Mouse (Mus musculus) skeletal muscle tissue, adult 2 months (tissue): Measurements from ENCODE around the gene Padi1.

Experiments
- DNase-seq: peaks from one replicate; pipeline ENCODE4 v3.0.0-alpha.2; 2012; ENCODE audit warnings: low read depth, low spot score

Padi1 gene

DNA sequence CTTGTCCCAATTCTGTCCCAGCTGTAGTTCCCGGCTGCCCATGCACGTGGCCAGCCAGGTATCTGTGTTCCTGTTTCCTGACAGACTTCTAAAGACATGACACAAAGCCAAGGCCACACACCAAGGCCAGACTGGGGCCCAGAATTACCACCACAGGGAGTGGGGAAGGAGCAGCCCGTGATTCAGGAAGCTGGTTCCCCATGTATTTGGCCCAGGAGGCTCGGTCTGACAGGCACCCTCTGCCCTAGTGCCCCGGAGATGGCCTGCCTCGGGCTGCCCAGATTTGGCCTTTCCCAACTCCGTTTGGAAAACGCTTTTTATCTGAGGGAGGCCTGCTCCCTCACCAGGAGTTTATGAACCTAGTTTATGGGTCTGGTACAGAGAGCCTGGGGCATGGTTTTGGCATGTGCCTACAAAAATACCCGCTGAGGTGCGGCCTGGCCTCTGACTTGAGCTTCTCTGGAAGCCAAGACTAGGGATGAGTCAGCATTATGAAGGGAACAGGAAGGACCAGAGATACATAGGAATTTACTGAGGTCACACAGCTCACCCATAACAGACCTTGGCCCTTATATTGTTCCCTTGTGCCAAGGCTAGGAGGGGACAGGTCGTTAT, 16.6 kb upstream of the Padi1 start:
- DNase-seq, result no peak

DNA sequence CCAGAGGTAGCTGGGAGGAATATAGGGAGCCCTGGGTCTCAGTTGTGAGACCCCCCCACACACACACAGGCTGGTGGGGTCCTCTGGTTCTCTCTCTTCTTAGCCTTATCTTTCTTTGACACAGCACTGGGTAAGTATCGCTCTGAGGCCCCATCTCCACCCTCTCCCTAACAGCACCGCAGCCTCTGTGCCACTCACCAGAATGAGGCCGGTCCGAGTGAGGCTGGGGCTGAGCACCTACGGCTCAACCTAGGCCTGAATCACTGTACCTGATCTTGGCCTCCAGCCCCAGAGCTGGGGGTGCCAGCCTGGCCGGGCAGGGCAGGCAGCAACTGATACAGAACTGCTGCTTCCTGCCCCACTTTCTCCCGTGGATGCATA, 15.2 kb upstream of the Padi1 start:
- no peak for DNase-seq

- DNase-seq, result no peak
These were observed 14.7 kb upstream of the Padi1 start for GRCm38 (mm10) chr4:140860125-140860766.

- DNase-seq, result no peak
These were observed 13.7 kb upstream of the Padi1 start for GRCm38 (mm10) chr4:140859291-140859690.

- DNase-seq, result no peak
These were observed 12.2 kb upstream of the Padi1 start for GRCm38 (mm10) chr4:140857813-140858212.

DNA sequence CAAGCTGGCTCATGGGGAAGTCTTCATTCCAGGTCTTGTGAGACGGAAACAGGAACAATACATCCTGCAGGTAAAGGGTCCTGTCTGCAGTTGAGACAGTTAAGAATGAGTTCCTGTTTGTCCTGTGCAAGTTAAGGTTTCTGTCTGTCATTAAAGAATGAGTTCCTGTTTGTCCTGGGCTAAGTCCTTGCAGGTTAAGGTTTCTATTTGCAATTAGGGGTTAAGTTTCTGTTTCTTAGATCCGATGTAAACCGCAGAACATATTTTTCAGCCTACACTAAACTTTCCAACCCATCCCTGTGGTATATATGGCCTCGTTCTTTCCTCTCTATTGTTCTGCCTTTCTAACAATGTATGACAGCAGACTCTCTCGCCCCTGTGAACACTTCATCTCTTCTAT, 11.5 kb upstream of the Padi1 start:
- no peak for DNase-seq

- no peak for DNase-seq
These were observed 9.6 kb upstream of the Padi1 start for GRCm38 (mm10) chr4:140855151-140855550.

DNA sequence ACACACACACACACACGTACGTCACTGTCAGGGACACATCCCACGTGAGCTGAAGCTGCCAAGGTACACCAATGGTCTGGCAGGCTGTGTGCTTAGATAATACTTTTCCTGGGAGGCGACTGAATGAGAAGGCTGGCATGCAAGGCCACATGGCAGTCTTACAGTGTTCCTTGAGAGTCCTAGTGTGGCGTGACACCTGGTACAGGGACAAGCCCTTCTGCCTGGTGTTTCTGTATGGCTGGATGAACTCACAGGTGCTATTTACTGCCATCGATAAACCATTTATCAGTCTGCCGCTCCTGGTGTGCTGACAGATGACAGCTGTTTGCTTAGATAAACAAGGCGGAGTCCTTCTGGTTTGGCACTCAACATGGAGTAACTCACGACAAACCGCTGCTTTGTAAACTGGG, 8.9 kb upstream of the Padi1 start:
- peak; percentile 26 for DNase-seq

- no peak for DNase-seq
These were observed 8.0 kb upstream of the Padi1 start for GRCm38 (mm10) chr4:140853626-140854025.

GRCm38 (mm10) chr4:140849310-140849709, 3.7 kb upstream of the Padi1 start:
- no peak for DNase-seq

GRCm38 (mm10) chr4:140844991-140845390, 587 bp downstream of the Padi1 start:
- no peak for DNase-seq

- DNase-seq, result no peak
These were observed 1.8 kb downstream of the Padi1 start for GRCm38 (mm10) chr4:140843670-140844280.

- DNase-seq, result no peak
These were observed 2.7 kb downstream of the Padi1 start for GRCm38 (mm10) chr4:140842909-140843308.

DNA sequence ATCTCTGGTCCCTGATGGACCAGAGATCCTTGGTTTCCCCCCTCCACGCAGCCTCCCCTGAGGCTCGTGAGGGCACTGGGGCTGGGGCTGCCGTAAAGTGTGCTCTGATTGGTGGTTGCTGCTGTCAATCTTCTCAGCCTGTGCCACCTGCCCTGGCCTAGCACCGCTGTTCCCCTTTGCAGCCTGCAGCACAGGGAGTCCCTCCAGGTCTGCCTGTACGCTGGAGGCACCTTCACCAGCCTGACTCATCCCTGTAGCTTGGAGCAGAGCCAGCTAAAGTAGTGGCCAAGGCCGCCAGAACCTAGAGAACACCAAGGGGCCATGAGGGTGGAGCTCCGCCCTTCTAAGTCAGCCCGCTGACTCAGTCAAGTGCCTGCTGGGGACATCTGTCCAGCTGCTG, 7.7 kb downstream of the Padi1 start:
- DNase-seq, result peak; percentile 12

DNA sequence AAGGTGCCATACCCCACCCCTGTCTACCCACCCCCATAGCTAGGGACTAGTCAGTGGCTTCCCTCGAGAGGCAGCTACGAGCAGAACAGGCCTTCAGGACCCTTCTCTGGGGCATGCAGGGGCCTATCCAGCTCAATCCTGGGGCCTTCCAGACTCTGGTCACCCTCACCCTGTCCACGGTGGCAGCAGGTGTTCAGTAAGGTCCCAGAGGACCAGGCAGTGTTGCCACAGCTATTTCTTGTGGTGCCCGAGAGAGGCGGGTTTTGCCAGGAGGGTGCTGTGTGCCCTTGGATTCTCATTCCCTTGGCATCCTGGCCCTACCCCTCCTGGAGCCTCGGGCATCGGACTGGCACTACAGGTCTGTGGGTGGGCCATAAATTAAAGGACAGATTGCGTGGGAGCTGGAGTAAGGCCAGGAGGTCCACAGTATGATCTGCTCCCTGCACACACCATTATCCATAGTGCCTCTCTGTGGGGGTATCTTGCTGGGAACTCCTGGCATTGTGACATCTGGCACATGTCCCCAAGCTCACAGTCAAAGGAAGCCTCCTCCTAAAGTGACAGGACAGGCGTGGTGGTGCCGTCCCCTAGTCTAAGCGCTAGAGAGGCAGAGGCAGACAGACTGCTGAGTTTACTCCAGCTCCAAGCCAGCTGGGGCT, 9.2 kb downstream of the Padi1 start:
- no peak for DNase-seq

DNA sequence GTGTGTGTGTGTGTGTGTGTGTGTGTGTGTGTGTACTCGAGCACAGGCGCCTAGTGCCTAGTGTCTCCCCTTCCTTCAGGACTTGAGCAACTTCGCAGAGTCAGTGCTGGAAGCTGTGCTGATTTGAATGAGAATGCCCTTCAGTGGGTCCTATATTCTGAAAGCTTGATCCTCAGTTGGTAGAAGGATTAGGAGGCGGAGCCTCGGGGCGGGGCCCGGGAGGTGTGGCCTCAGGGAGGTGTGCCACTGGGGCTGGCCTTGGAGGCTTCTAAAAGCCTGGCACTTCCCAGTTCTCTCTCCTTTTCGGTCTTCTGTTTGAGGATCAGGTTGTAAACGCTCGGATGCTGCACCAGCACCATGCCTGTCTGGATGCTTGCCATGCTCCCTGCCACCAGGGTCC, 9.9 kb downstream of the Padi1 start:
- no peak for DNase-seq

GRCm38 (mm10) chr4:140834327-140834934, 11.1 kb downstream of the Padi1 start:
- no peak for DNase-seq

- no peak for DNase-seq
These were observed 12.8 kb downstream of the Padi1 start for GRCm38 (mm10) chr4:140832821-140833220.

DNA sequence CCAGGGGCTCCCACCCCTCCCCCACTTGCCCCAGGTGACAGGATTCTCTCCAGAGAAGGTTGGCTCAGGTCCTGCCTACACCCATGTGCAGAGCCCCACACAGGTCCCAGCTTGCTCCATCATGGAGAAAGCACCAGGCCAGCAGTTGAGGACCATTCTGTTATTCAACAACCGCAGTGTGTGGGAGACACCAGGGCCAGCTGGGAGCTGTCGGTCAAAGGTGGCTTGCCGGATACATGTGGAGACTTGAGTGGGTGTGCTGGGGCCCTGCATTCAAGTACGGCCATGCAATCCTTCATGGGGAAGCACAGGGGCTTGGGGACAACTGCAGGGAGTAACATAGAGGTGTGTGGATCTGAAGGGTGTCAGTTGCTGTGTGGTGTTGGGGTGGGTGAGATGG, 13.8 kb downstream of the Padi1 start:
- no peak for DNase-seq

DNA sequence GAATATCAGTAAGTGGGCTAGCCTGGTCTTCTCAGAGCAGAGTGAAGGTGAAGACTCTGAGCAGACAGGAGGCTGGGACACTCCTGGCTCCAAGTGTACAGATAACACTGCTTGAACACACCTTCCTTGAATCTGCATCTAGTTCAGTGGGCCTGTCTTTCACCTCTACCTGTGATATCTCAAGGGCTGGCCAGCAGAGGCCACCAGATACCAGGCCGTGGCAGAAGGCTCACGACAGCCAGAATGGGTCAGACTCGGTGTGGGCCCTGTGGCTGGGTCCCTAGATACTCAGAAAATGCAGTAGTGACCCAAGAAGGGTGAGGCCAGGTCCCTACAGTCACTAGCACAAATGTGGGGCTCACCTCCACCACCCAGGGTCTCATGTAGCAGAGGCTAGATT, 18.3 kb downstream of the Padi1 start:
- DNase-seq, result no peak

DNA sequence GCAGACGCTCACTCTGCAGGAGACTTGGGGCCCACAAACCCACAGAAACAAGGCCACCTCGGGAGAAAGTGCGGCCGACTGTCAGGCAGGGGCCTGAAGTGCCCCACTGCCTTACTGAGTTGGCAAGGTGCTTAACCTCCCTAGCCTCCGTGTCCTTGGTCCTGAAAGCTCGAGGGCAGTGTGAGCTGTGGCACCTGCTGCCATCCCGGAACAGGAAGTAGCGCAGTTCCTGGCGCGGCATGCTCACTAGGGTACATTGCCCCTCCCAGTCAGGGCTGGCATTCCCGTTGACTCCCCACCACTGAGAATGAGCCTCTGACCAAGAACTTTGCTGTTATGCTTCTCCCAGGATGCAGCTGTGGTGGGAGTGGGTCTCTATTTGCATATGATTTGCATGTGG, 19.6 kb downstream of the Padi1 start:
- no peak for DNase-seq

DNA sequence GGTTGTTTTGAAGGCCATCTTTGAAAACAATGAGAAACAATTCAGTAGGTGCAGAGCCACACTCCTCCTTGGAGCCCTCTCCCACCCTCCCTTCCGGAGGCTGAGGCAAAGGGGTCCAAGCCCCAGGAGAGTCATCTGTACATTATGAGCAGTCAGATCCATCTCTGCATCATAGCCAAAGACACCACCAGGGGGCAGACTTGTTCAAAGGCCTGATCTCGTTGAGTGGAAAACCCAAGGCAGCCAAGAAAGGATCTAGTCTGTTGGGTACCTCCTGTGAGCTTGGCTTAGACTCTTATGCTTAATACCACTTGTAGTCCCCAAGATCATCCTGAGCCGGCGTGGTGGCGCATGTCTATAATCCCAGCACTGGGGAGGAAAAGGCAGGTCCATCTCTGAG, 23.6 kb downstream of the Padi1 start:
- DNase-seq, result peak; percentile 40
